Mouse (Mus musculus): ENCODE measurements at regions not wholly inside any gene's neighbourhood (a gene's known extent, or its start where the extent isn't known, plus 50 kb on each side); places are given as distances from the start of the nearest gene placed in this dataset.

DNA sequence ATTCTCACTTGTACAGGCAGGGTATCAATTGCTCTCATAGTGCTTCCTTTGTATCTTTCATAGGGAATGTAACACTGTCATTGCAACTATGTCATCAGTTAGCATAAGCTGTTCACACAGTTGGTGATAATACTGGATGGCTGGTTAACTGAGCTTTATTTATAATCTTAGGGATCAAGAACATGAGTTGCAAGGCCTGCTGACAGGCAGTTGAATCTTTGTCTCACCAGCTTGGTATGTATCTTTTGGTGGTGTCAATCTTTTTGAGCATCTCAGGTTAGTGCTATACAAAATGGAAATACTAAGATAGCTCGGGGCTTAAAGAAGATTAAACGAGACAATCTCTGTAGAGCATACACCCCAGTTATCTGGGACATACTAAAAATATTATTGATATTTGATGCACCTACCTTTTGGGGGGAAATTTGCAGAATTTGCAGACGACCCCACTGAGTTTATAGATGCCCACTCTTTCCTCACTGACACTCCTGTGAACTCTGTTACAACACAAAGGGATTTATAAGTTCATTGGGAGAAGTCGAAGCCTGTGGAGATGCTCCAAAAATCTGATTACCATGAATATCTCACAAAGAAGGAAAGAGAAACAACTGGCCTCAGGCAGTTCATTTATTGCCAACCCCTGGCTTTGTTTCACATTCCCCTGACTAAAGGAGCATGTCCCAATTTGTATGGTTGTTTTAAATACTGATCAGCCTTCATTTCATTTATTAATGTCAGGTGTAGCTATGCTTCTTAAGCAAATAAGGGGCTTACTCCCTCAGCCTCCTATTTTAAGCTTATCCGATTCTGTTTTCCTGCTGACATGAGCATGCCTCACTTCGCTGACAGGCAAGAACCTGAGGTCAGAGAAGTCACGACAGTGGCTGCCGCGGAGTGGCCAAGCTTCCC is 193.5 kb downstream of the Fndc1 start:
- TF ChIP-seq CTCF (IDR thresholded peaks at IDR 0.05; ENCODE audit: borderline replicate concordance, control insufficient read depth, extremely low read depth, insufficient read depth, low read length, poor library complexity) (no peak), POLR2A (IDR thresholded peaks at IDR 0.05; ENCODE audit: control insufficient read depth, extremely low read depth, insufficient read depth, low read length, poor library complexity) (no peak)

Data from thymus, adult 2 months (tissue).